Mouse (Mus musculus): ENCODE data around the gene Gpr1. TPM values are rescaled to one million over a fixed set of nuclear protein-coding genes. Genes with fewer than 3 reads are reported as not detected.
"Not testable (repeated sequence)": the region's sequence is repeated elsewhere in the genome, so short reads cannot be mapped to it uniquely, and the experiment has no call there.

The Gpr1 gene
- polyA plus RNA-seq, 1 experiment: 0.06 TPM

DNA sequence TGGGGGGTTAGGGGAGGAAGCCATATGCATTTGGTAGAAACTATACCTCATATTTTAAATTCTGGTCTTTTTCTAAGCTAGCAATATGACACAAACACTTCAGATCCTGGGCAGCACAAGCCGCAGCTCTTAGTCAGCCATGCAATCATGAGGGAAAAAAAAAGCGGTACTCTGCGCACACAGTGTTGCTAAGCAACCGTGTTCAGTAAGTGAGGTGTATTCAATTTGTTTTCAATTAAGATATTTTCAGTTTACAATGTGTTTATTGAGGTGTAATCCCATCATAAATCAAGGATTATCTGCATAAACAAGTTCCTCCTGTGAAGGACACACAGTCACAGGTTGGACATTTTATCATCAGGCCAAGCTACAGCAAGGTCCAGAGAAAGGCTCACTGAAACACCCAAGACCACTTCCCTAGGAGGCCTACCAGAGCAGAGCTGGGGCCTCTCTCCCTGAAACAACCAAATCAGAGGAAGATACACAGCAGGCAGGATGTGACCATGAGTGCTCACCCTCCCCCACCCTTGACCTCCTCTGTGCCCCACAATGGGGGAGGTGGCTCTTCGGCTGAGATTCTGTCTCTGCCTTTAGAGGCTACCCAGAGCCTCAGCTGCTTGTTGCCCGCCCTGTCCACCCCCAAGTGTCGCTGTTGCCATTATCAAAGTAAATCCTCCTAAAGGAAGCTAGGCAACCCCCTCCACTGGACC, 10.2 kb downstream of the Gpr1 start:
- 34% methylated on average over 7 of the region's 7 CpGs for WGBS
- Histone ChIP-seq H3K4me3 (replicated peaks; ENCODE audit: extremely low read depth, low read depth, low read length) (no peak overlapping the region), H3K4me1 (ENCODE audit: control insufficient read depth, insufficient read depth, low read length) (no peaks in the 10 kb centered on the region)
- no peak for DNase-seq
- TF ChIP-seq CTCF (IDR thresholded peaks at IDR 0.05; ENCODE audit: insufficient read depth, low read length): no peak
- TF ChIP-seq POLR2A (IDR thresholded peaks at IDR 0.05; ENCODE audit: borderline replicate concordance, extremely low read depth, low read depth, low read length): no peak

DNA sequence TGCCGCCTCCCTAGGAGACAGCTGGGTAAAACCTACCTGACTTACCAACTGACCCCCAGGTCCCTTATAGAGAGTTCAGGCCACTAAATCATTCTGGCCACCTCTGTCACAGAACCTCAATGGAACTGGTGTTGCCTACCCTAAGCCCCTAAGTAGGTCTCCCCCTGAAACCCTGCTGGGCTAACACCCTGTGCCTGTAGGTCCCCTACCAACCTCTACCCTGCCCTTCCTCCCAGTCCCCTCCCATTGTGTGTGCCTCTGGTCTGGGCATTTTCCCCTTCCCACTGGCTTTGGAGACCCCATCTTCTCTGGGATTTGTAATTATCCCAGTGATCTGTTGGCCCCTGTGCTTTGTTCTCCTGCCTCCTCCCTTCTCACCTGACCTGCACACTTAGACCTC, 10.9 kb downstream of the Gpr1 start:
- Histone ChIP-seq H3K4me1 (ENCODE audit: control insufficient read depth, insufficient read depth, low read length) (no peaks in the 10 kb centered on the region), H3K4me3 (replicated peaks; ENCODE audit: extremely low read depth, low read depth, low read length) (no peak overlapping the region)
- no peak for DNase-seq
- 82% methylated on average over 1 of the region's 1 CpGs for WGBS
- TF ChIP-seq CTCF (IDR thresholded peaks at IDR 0.05; ENCODE audit: insufficient read depth, low read length): no peak
- TF ChIP-seq POLR2A (IDR thresholded peaks at IDR 0.05; ENCODE audit: borderline replicate concordance, extremely low read depth, low read depth, low read length): no peak

DNA sequence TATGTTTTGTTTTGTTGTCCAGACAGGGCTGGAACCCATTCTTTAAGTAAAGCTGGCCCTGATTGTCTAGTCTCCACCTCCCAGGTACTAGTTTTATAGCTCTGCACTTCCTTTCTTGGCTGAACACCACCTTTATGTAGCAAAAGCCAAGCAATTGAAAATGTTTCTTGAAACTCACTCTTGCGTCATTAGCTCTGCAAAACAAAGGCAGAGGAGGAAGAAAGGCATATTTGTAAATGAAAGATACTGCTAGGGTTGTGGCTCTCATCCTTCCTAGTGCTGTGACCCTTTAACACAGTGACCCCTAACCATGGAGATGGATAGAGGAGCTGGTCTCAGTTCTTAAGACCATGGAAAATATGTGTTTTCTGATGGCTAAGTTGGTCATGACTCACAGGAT, 12.7 kb downstream of the Gpr1 start:
- H3K4me3 ChIP-seq (replicated peaks; ENCODE audit: extremely low read depth, low read depth, low read length): no peak overlapping the region
- WGBS: 86% methylated on average over 1 of the region's 1 CpGs
- TF ChIP-seq CTCF (IDR thresholded peaks at IDR 0.05; ENCODE audit: insufficient read depth, low read length): no peak
- TF ChIP-seq POLR2A (IDR thresholded peaks at IDR 0.05; ENCODE audit: borderline replicate concordance, extremely low read depth, low read depth, low read length): no peak
- no peak for DNase-seq
- H3K4me1 ChIP-seq (ENCODE audit: control insufficient read depth, insufficient read depth, low read length): no peaks in the 10 kb centered on the region

DNA sequence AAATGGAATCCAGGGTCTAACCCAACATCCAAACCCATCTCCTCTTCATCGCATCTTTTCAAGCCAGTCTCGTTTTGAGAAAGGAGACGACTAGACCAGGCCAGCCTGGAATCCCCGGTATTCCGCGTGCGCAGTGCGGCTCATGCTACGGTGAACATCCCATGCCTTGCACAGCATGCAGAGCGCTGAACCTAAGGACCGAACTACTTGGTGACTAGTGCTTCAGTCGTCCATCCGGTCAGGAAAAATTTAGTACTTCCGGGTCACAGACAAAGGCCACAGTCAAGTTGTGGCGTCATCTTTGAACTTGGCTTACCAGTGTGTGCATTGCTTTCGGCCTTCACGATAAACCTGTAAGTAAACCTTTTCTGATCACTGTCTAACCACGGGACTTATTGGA, 14.0 kb downstream of the Gpr1 start:
- DNase-seq: no peak
- H3K4me3 ChIP-seq (replicated peaks; ENCODE audit: extremely low read depth, low read depth, low read length): no peak overlapping the region
- H3K4me1 ChIP-seq (ENCODE audit: control insufficient read depth, insufficient read depth, low read length): no peaks in the 10 kb centered on the region
- WGBS: 96% methylated on average over 18 of the region's 18 CpGs
- TF ChIP-seq POLR2A (IDR thresholded peaks at IDR 0.05; ENCODE audit: borderline replicate concordance, extremely low read depth, low read depth, low read length) (no peak), CTCF (IDR thresholded peaks at IDR 0.05; ENCODE audit: insufficient read depth, low read length) (no peak)

DNA sequence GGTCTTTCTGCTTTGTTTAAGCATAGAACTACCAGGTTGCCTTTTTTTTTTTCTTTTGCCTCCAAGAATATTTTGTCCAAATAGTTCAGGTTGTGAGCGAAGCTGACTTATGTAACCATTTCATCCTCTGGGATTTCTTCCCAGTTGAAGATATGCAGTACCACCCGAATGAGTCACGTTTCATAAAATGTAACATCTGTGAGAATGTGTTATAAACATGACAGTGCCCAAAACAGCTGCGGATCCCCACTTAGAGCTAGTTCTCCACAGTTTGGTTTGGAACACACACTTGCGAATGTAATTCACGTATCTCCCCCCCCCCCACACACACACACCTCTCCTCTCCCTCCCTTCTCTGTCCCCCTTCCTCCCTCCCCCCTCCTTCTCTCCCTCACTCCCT, 15.0 kb downstream of the Gpr1 start:
- no peak for DNase-seq
- WGBS: 69% methylated on average over 6 of the region's 6 CpGs
- H3K4me1 ChIP-seq (ENCODE audit: control insufficient read depth, insufficient read depth, low read length): no peaks in the 10 kb centered on the region
- H3K4me3 ChIP-seq (replicated peaks; ENCODE audit: extremely low read depth, low read depth, low read length): no peak overlapping the region
- no peak for TF ChIP-seq CTCF (IDR thresholded peaks at IDR 0.05; ENCODE audit: insufficient read depth, low read length)
- no peak for TF ChIP-seq POLR2A (IDR thresholded peaks at IDR 0.05; ENCODE audit: borderline replicate concordance, extremely low read depth, low read depth, low read length)

DNA sequence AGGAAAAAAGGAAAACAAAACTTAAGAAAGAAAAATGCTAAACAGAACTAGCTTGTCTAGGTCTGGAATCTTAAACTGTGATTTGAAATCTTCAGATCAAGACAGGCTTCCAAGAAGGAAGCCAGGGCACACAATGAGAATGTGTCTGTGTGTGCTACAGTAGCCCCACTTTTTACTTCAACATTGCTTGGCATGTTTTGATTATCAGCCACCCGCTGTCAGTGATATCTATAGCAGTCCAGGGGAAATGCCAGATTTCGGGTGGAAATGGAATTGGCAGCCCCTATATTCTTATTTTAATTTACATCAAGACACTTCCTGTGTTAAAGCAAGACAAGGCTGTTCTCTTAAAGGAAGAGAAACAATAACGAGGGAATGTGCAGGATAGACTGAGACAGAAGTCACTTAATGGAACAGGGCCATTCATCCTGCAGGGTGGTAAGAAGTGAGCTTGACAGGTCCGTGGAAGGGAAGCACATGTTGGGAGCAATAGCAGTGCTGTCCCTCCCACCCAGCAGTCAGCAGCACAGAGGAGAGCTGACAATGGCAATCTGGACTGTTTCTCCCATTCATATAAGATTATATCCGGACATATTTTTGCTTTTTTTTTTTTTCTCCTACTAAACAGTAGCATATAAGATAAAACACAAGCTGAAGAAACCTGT, 18.4 kb downstream of the Gpr1 start:
- TF ChIP-seq POLR2A (IDR thresholded peaks at IDR 0.05; ENCODE audit: borderline replicate concordance, extremely low read depth, low read depth, low read length): no peak
- TF ChIP-seq CTCF (IDR thresholded peaks at IDR 0.05; ENCODE audit: insufficient read depth, low read length): no peak
- Histone ChIP-seq H3K4me3 (replicated peaks; ENCODE audit: extremely low read depth, low read depth, low read length) (no peak overlapping the region), H3K4me1 (ENCODE audit: control insufficient read depth, insufficient read depth, low read length) (peaks cover 3% of the 10 kb centered on the region; the same call in 1 of the 2 replicates)
- DNase-seq: no peak
- 28% methylated on average over 5 of the region's 5 CpGs for WGBS

DNA sequence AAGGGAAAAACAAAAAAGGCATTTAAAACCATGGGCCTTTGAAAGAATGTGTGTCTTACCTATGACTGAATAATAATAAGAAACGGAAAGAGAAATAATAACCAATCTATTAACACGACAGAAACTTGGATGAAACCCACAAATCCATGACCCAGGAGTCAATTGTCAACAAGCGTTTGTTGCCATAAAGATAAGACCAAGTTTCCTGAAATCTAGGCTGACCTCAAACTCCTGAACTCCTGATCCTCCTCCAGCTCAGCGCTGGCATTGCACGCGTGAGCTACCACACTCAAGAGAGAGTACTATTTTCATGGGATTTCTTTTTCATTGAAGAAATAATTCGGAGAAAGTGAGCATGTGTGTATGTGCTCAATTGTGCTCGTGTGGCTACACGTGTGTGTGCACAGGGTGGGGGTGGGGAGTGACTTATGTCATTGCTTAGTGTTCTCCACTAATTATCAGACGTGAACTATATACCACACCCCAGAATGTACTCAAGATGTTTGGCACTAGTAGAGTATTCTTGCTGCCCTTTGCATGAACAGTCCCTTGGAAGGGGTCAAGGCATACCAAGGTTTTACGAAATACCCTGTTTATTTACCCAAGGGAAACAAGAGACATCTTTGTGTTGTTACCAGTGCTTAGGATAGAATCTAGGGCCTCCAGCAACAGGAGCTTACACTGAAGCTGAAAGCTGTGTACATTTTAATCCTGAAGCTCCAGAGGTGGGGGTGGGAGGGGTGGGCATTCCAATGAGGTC, 21.9 kb downstream of the Gpr1 start:
- H3K4me3 ChIP-seq (replicated peaks; ENCODE audit: extremely low read depth, low read depth, low read length): no peak overlapping the region
- no peak for TF ChIP-seq CTCF (IDR thresholded peaks at IDR 0.05; ENCODE audit: insufficient read depth, low read length)
- no peak for TF ChIP-seq POLR2A (IDR thresholded peaks at IDR 0.05; ENCODE audit: borderline replicate concordance, extremely low read depth, low read depth, low read length)
- DNase-seq: no peak
- H3K4me1 ChIP-seq (ENCODE audit: control insufficient read depth, insufficient read depth, low read length): peaks cover 3% of the 10 kb centered on the region; the same call in 1 of the 2 replicates
- 52% methylated on average over 11 of the region's 11 CpGs for WGBS

DNA sequence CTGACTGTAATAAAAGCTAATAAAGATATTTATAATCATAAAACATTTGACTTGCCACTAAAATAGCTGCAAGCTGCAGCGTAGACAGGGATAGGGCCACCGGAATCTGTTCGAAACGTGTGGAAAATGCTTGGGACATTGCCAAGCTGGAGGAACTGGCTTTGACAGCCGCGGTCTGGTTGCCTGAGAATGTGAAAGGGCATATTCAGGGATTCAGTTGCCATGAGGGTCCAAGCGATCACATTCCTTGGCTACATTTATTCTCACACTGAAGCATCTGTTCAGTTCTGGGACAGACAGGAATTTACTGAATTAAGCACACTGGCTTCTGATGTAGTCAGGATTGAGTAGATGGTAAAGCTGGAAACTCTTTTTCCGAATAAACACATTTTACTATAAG, 23.5 kb downstream of the Gpr1 start:
- WGBS: 50% methylated on average over 8 of the region's 8 CpGs
- Histone ChIP-seq H3K4me3 (replicated peaks; ENCODE audit: extremely low read depth, low read depth, low read length) (no peak overlapping the region), H3K4me1 (ENCODE audit: control insufficient read depth, insufficient read depth, low read length) (peaks cover 3% of the 10 kb centered on the region; the same call in 1 of the 2 replicates)
- no peak for DNase-seq
- TF ChIP-seq POLR2A (IDR thresholded peaks at IDR 0.05; ENCODE audit: borderline replicate concordance, extremely low read depth, low read depth, low read length): no peak
- TF ChIP-seq CTCF (IDR thresholded peaks at IDR 0.05; ENCODE audit: insufficient read depth, low read length): no peak

DNA sequence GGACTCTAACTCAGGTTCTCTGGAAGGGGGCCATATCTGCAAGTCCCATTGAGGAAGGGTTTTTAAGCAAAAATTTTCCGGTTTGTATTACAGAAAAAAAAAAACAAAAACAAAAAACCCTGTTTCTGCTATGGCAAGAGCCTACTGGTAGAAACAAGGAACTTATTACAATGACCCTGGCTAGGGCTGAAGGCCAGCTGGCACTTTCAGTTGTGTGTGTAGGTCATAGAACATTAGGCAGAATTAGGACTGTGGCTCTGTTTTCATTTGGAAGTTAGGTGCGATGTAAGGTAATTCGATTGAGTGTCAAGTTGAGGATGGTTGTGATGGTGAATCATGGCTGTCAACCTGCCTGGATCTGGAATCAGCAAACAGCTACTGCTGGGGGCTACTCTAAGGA, 25.8 kb downstream of the Gpr1 start:
- DNase-seq: no peak
- Histone ChIP-seq H3K4me1 (ENCODE audit: control insufficient read depth, insufficient read depth, low read length) (peaks cover 3% of the 10 kb centered on the region; the same call in 1 of the 2 replicates), H3K4me3 (replicated peaks; ENCODE audit: extremely low read depth, low read depth, low read length) (no peak overlapping the region)
- 83% methylated on average over 3 of the region's 3 CpGs for WGBS
- no peak for TF ChIP-seq POLR2A (IDR thresholded peaks at IDR 0.05; ENCODE audit: borderline replicate concordance, extremely low read depth, low read depth, low read length)
- no peak for TF ChIP-seq CTCF (IDR thresholded peaks at IDR 0.05; ENCODE audit: insufficient read depth, low read length)

DNA sequence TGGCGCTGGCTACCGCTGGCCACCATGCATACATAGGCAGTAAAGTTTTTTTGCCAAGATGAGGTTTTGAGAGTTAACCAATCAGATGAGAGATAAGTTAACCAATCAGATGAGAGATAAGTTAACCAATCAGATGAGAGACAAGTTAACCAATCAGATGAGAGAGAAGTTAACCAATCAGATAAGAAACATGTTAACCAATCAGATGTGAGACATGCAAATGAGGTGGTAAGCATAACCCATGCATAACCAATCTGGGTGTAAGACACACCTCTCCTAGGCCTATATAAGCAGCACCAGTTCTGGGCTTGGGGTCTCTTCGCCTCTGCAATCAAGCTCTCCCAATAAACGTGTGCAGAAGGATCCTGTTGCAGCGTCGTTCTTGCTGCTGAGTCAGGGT, 28.9 kb downstream of the Gpr1 start:
- H3K4me1 ChIP-seq (ENCODE audit: control insufficient read depth, insufficient read depth, low read length); DNase-seq; H3K4me3 ChIP-seq (replicated peaks; ENCODE audit: extremely low read depth, low read depth, low read length): not testable (repeated sequence)
- 96% methylated on average over 6 of the region's 6 CpGs for WGBS

All from lung, adult 2 months (tissue).